Mouse (Mus musculus) frontal cortex, adult (tissue): ENCODE measurements around the gene Coq8b.
"Not testable (repeated sequence)": the region's sequence is repeated elsewhere in the genome, so short reads cannot be mapped to it uniquely, and the experiment has no call there.

Experiments used
- ATAC-seq: cut with Nextera tagmentation; 2 replicates; pipeline ENCODE4 v1.9.2; 2017; ENCODE audit warnings: mild to moderate bottlenecking, moderate library complexity, mixed read lengths; ENCODE audit not compliant: low TSS enrichment

Coq8b gene

GRCm38 (mm10) chr7:27228865-27229264 lies 4.0 kb upstream of the Coq8b start:
- no peak for ATAC-seq

GRCm38 (mm10) chr7:27230781-27231180 lies 2.0 kb upstream of the Coq8b start:
- no peak for ATAC-seq

DNA sequence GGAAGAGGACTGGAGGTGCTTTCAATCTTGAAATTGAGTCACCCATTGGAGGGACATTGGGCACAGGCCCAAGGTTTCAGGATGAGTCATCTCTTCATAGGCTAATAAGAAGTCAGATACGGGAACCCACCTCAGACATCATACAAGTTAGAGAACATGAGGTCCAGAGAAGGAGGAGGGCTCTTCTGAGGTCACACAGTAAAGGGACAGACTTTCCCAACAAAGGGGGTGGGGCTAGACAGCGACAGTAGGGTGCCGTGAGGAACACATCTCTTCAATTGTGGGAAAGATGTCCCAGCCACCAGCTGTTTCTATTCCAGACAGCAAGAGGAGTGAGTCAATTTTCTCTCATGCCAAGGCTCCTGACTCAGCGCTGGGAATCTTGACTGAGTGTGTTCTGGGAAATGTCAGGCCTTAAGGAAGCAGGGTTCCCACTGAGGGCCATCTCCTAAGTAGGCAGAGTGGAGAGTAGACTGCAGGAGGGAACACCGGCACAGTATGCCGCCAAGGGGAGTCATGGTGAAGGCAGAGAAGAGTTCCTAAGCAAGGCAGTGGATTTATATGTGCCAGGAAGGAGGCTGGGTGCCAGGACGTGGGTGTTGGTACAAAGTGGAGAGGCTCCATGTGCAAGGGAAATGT lies 1.0 kb upstream of the Coq8b start:
- ATAC-seq = peak; percentile 63

- ATAC-seq = no peak
These were observed 477 bp downstream of the Coq8b start for GRCm38 (mm10) chr7:27233300-27233699.

- no peak for ATAC-seq
These were observed 2.9 kb downstream of the Coq8b start for GRCm38 (mm10) chr7:27235726-27236125.

DNA sequence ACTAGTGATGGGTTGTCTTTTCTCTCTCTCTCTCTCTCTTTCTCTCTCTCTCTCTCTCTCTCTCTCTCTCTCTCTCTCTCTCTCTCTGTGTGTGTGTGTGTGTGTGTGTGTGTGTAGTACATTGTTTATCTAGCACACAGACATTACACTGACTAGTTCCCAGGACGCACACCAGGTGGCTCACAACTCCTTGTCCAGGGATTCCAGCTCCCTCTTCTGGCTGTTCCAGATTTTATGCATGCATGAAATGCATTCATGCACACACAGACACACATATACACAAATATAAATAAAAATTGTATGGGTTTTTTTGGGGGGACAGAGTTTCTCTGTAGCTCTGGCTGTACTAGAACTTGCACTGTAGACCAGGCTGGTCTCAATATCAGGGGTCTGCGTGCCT lies 4.7 kb downstream of the Coq8b start:
- no peak for ATAC-seq

DNA sequence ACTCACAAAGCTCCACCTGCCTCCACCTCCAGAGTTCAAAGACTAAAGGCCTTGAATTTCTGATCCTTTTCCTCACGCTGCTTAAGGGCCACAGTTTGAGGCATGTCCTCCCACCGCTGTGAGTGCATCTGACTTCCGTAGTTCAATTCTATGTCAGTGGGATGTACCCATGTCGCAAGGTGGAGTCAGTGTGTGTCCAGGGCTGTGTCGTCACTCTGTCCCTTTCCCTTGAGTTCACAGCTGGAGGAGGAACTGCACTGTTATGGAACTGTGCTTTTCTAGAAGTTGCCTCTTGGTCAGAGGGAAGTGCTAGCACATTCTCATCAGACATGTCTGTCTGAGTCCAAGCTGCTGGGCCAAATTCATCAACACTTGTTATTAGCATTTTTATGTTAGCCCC lies 5.7 kb downstream of the Coq8b start:
- no peak for ATAC-seq

DNA sequence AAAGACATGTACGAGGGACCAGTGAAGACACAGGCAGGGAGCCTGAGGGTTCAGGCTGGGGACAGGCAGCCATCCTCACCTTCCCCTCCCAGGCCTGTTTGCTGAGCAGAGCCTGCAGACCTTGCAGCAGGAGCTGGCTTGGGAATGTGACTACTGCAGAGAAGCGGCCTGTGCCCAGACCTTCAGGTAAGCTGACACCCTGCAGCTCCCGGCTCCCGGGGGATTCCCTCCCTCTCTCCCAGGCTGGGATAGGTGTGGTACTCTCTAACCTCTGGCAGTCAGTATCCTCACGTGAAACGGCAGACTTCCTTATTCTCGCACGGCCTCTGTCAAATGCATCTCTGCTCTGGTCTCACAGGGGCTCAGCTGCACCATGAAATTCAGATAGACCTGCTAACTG lies 10.4 kb downstream of the Coq8b start:
- no peak for ATAC-seq

GRCm38 (mm10) chr7:27244088-27244487 lies 11.3 kb downstream of the Coq8b start:
- ATAC-seq = not testable (repeated sequence)

DNA sequence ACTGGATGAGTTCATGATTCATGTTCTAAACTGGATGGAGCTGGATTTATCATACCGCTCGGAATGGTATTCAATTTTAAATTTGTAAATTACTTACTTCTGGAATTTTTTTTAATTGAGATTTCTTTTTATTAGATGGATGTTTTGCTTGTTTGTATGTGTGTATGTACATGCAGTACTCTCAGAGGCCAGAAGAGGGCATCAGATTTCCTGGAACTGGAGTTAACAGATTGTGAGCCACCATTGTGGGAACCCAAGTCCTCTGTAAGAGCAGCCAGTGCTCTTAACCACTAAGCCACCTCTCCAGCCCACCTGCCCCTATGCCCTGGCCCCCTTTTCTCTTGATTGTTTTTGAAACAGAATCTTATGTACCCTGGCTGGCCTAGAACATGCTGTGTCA lies 16.3 kb downstream of the Coq8b start:
- no peak for ATAC-seq

- ATAC-seq = no peak
These were observed 17.1 kb downstream of the Coq8b start for GRCm38 (mm10) chr7:27249928-27250327.

DNA sequence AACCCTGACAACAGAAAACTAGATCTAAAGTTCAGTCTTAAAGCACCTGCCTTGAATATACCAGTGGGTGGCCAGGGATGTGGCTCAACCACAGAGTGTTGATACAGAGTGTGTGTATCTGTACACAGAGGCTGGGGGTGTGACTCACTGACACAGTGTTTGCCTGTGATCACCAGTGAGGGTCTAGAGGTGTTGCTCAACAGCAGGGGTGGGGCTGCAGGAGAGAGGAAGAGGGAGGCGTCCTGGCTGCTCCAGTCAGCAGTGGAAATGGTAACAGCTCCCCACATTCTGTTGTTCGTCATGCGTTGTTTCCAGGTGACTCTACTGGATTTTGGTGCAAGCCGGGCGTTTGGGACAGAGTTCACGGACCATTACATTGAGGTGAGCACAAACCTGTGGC lies 19.1 kb downstream of the Coq8b start:
- no peak for ATAC-seq

DNA sequence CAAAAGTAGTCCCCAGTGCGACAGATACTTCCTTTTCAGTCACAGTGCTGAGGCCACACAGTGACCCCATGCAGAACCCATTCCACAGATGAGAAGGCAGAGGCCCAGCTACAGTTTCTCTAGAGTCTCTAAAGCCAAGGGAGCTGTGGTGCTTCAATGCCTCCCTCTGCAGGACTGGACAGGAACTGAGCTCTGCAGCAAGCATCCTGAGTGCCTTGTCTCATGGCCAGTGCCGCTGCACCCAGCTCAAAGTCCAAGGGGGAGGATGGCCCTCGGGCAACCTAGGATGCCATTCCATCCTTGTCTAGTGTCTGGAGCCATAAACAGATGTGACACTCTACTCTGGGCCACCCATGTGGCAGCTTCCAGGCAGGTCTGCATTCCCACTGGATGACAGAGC lies 22.9 kb downstream of the Coq8b start:
- no peak for ATAC-seq

GRCm38 (mm10) chr7:27257046-27257851 lies 24.4 kb downstream of the Coq8b start:
- ATAC-seq = peak; percentile 28; the same call in 1 of the 2 replicates

GRCm38 (mm10) chr7:27257852-27258204 lies 25.0 kb downstream of the Coq8b start:
- no peak for ATAC-seq

DNA sequence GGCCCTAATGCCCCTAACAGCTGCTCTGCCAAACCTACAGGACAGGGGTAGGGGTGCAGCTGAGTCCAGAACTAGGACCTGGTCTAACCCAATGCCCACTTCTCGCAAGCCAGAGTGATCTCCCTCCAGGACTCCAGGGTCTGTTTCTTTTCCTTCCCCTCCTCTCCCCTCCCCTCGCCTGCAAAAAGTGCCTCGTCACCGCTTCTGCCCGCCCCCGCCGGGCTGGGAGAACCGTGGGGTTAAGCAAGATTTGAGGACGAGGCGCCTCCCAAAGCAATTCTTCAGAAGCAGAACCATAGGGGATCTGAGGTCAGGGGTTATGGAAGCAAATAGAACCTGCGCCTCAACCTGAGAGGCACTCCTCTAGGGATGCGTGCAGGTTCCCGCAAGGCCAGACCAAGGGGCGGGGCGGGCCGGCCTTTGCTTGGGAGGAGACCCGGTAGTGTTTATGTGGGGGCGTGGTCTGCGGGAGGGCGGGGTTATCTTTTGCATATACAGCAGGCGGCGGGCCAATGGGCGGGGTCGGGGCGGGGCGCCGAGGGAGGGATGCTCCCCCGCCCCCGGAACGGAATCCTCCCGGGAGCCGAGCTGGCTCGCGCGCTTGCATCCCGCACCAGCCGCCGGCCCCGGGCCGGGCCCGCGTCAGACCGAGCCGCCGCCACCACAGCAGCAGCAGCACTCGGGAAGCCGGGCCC lies 25.5 kb downstream of the Coq8b start, which contains the start of gene Numbl:
Gene Numbl, plus strand, starts transcription at position 229 of the 695 bp plus-strand sequence.
- ATAC-seq = peak; percentile 41

DNA sequence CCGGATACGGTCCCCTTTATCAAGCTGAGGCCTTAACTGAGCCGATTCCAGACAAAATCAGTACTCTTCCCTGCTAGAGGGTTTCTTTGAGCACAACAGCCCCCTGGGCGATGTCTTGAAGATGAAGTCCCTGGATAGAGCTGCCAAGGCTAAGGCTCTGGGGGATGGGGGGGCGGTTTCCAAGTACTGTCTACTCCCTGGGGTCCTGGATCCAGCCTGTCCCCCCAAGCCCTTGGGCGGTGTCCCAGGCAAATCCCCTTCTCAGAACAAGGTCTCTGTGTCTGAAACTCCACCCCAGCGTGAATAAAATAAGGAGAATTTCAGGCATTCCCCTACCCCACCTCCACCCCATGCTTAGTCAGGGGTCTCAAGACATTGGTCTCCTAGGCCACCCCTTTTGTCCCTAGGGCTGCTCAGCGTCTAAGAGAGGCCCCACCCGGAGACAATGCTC lies 26.5 kb downstream of the Coq8b start:
- no peak for ATAC-seq

DNA sequence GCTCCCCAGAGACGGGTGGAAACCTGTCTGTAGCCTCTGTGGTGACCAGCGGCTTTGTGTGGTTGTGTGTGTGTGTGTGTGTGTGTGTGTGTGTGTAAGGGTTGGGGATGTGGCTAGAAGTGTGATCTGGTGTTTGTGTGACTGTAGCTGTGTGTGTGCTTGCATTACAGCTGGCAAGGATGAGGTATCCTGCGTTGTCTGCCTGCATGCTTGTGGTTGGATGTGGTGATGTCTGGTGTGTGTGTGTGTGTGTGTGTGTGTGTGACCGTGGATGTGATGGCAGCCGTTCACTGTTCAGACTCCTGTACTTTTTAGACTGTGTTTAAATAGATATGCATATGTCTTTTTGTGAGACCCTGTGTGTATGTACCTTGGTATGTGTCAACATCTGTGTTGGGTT lies 26.9 kb downstream of the Coq8b start:
- no peak for ATAC-seq

GRCm38 (mm10) chr7:27260856-27261255 lies 28.0 kb downstream of the Coq8b start:
- ATAC-seq = 0 out of 2 replicates have a peak, but pooled peaks have one; percentile 5

DNA sequence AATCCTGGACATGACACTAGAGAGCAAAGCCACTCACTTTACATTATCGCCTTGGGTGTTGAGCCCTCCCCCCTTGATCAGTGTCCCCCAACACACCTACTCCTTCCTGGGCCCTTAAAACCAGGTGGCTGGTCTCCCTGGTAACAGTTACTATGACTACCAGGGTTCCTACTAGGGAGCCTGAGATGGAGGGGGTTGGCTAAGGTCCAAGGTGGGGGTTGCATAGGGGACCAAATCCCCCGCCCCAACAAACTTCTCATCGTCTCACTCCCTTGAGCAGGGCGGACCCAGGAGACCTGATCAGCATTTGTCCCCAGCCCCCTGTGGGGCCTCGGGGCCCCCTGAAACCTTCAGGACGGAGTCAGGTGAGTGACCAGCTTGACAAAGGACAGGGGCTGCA lies 29.1 kb downstream of the Coq8b start:
- ATAC-seq = no peak

- ATAC-seq = no peak
These were observed 31.9 kb downstream of the Coq8b start for GRCm38 (mm10) chr7:27264761-27265160.

DNA sequence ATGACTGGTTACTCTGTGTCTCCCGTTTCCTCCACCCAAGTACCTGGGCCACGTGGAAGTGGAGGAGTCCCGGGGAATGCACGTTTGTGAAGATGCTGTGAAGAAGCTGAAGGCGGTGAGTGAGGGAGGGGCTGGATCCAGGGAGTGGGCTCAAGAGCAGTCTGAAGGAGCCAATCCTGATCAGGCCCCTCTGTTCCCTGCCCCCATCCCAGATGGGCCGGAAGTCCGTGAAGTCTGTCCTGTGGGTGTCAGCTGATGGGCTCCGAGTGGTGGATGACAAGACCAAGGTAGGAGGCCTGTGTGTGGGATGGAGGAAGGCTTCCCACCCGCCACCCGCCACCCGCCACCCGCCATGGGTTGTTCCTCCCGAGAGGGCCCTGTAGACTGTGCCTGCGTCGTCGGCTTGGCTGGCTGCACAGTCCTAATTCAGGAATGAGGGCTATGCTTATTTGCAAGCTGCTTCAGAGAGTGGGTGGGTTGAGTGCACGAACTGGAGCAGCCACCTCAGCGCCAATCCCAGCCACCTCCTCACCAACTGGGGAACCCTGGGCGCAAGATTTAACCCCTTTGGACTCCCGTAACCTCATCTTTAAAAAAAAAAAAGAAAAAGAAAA lies 33.8 kb downstream of the Coq8b start:
- ATAC-seq = peak; percentile 64
